Mouse (Mus musculus) embryo, embryonic 10 days (tissue): ENCODE results near the gene B3gat1.

Experiments used
- DNase-seq: peaks from one replicate; pipeline ENCODE4 v3.0.0-alpha.2; 2015; ENCODE audit warnings: low spot score

B3gat1 gene

GRCm38 (mm10) chr9:26733206-26733891 lies at the start of gene B3gat1:
B3gat1 (plus strand) TSS chr9:26733728.
- peak; percentile 29 for DNase-seq

- DNase-seq = no peak
Measured at GRCm38 (mm10) chr9:26689171-26689570, 44.4 kb upstream of the B3gat1 start.

GRCm38 (mm10) chr9:26689956-26690698 lies 43.4 kb upstream of the B3gat1 start:
- no peak for DNase-seq

GRCm38 (mm10) chr9:26692641-26693040 lies 40.9 kb upstream of the B3gat1 start:
- no peak for DNase-seq

- DNase-seq = no peak
Measured at GRCm38 (mm10) chr9:26694656-26695055, 38.9 kb upstream of the B3gat1 start.

GRCm38 (mm10) chr9:26695178-26695577 lies 38.4 kb upstream of the B3gat1 start:
- no peak for DNase-seq

- DNase-seq = no peak
Measured at GRCm38 (mm10) chr9:26698286-26698685, 35.2 kb upstream of the B3gat1 start.

- DNase-seq = no peak
Measured at GRCm38 (mm10) chr9:26700329-26700728, 33.2 kb upstream of the B3gat1 start.

- peak; percentile 6 for DNase-seq
Measured at GRCm38 (mm10) chr9:26718388-26718787, 15.1 kb upstream of the B3gat1 start.

GRCm38 (mm10) chr9:26721771-26722170 lies 11.8 kb upstream of the B3gat1 start:
- DNase-seq = no peak

GRCm38 (mm10) chr9:26725709-26726108 lies 7.8 kb upstream of the B3gat1 start:
- DNase-seq = no peak

- DNase-seq = peak; percentile 81
Measured at GRCm38 (mm10) chr9:26727445-26727844, 6.1 kb upstream of the B3gat1 start.

- no peak for DNase-seq
Measured at GRCm38 (mm10) chr9:26728556-26728955, 5.0 kb upstream of the B3gat1 start.

GRCm38 (mm10) chr9:26733986-26734385 lies 458 bp downstream of the B3gat1 start:
- no peak for DNase-seq

GRCm38 (mm10) chr9:26737116-26737515 lies 3.6 kb downstream of the B3gat1 start:
- no peak for DNase-seq

GRCm38 (mm10) chr9:26742817-26743216 lies 9.3 kb downstream of the B3gat1 start:
- no peak for DNase-seq

GRCm38 (mm10) chr9:26747121-26747520 lies 13.6 kb downstream of the B3gat1 start:
- DNase-seq = no peak

GRCm38 (mm10) chr9:26748893-26749292 lies 15.4 kb downstream of the B3gat1 start:
- DNase-seq = no peak

- DNase-seq = peak; percentile 58
Measured at GRCm38 (mm10) chr9:26760081-26760480, 26.6 kb downstream of the B3gat1 start.

- DNase-seq = no peak
Measured at GRCm38 (mm10) chr9:26760576-26760975, 27.0 kb downstream of the B3gat1 start.

GRCm38 (mm10) chr9:26762477-26762876 lies 28.9 kb downstream of the B3gat1 start:
- no peak for DNase-seq

- DNase-seq = no peak
Measured at GRCm38 (mm10) chr9:26768181-26768580, 34.7 kb downstream of the B3gat1 start.

GRCm38 (mm10) chr9:26775700-26776099 lies 42.2 kb downstream of the B3gat1 start:
- DNase-seq = no peak
